Mouse (Mus musculus) spleen, adult 18-20 months (tissue): ENCODE results near the gene Ece2.
A peak's percentile ranks its signal among the peaks of the same experiment; 100 is the strongest.

Experiments
- DNase-seq, 2 experiments: peaks; one replicate each; pipeline ENCODE4 v3.0.0; 2022; ENCODE audit warnings: mixed read lengths in 2 of 2

The Ece2 gene

GRCm38 (mm10) chr16:20629731-20630634, at the start of gene Ece2:
Ece2 (plus strand) TSS chr16:20629828.
- no peak for DNase-seq

GRCm38 (mm10) chr16:20589366-20589938, 40.2 kb upstream of the Ece2 start, which contains the start of gene Vwa5b2:
Vwa5b2 (plus strand) TSS chr16:20589471.
- no peak for DNase-seq

- no peak for DNase-seq
Observed at GRCm38 (mm10) chr16:20589939-20590679, 39.5 kb upstream of the Ece2 start.

GRCm38 (mm10) chr16:20590680-20591038, 39.0 kb upstream of the Ece2 start:
- no peak for DNase-seq

- no peak for DNase-seq
Observed at GRCm38 (mm10) chr16:20591076-20591705, 38.4 kb upstream of the Ece2 start.

- no peak for DNase-seq
Observed at GRCm38 (mm10) chr16:20595060-20595673, 34.5 kb upstream of the Ece2 start.

- DNase-seq = no peak
Observed at GRCm38 (mm10) chr16:20595737-20596136, 33.9 kb upstream of the Ece2 start.

- no peak for DNase-seq
Observed at GRCm38 (mm10) chr16:20596687-20597441, 32.8 kb upstream of the Ece2 start.

GRCm38 (mm10) chr16:20600511-20600910, 29.1 kb upstream of the Ece2 start:
- DNase-seq = no peak

- no peak for DNase-seq
Observed at GRCm38 (mm10) chr16:20604705-20605104, 24.9 kb upstream of the Ece2 start.

- DNase-seq = peak; percentile 52 to 70
Observed at GRCm38 (mm10) chr16:20610501-20611356, 18.9 kb upstream of the Ece2 start.

GRCm38 (mm10) chr16:20611357-20612227, 18.0 kb upstream of the Ece2 start, which contains the start of the genes Eef1akmt4, Gm49333 and Alg3:
Eef1akmt4 (plus strand) TSS chr16:20611593.
Gm49333 (plus strand) TSS chr16:20611610.
Alg3 (minus strand) TSS chr16:20611735.
- DNase-seq = peak; percentile 75 to 79

- no peak for DNase-seq
Observed at GRCm38 (mm10) chr16:20619541-20620398, 9.9 kb upstream of the Ece2 start.

- no peak for DNase-seq
Observed at GRCm38 (mm10) chr16:20620399-20620735, 9.3 kb upstream of the Ece2 start.

GRCm38 (mm10) chr16:20620751-20621190, 8.9 kb upstream of the Ece2 start:
- DNase-seq = no peak

GRCm38 (mm10) chr16:20621191-20621990, 8.2 kb upstream of the Ece2 start, which contains the start of gene Camk2n2:
Camk2n2 (minus strand) TSS chr16:20621287.
- peak; percentile 48 to 67 for DNase-seq

- no peak for DNase-seq
Observed at GRCm38 (mm10) chr16:20621991-20622685, 7.5 kb upstream of the Ece2 start.
